Mouse (Mus musculus) heart, postnatal 0 days (tissue): ENCODE results near the gene Gm19345. TPM values are rescaled to one million over a fixed set of nuclear protein-coding genes. Genes with fewer than 3 reads are reported as not detected.
A peak's percentile ranks its signal among the peaks of the same experiment; 100 is the strongest.

ENCODE experiments used
- ATAC-seq: fragments of 200-750 bp; cut with Nextera tagmentation; 2 replicates; pipeline ENCODE4 v1.8.0; 2017; ENCODE audit warnings: low read depth, moderate number of reproducible peaks, moderate library complexity; ENCODE audit not compliant: insufficient read depth
- DNase-seq: peaks from one replicate; pipeline ENCODE4 v3.0.0-alpha.2; 2016; ENCODE audit warnings: low spot score
- H3K27ac ChIP-seq: fragments of 300-500 bp; sonication (generic); 2 replicates; pipeline ENCODE4 v1.5.1; 2014; ENCODE audit warnings: low read depth, mild to moderate bottlenecking
- H3K27me3 ChIP-seq: fragments of 300-500 bp; sonication (generic); 2 replicates; pipeline ENCODE4 v1.6.1; 2014; ENCODE audit warnings: low read length, mixed read lengths; ENCODE audit not compliant: control insufficient read depth, insufficient read depth
- H3K36me3 ChIP-seq: fragments of 300-500 bp; sonication (generic); replicated peaks from 2 replicates; pipeline ENCODE4 v1.6.1; 2014; ENCODE audit warnings: low read length, mixed read lengths; ENCODE audit not compliant: control insufficient read depth, insufficient read depth
- H3K4me1 ChIP-seq: fragments of 300-500 bp; sonication (generic); 2 replicates; pipeline ENCODE4 v1.6.1; 2014; ENCODE audit warnings: antibody characterized with exemption; ENCODE audit not compliant: control insufficient read depth, insufficient read depth
- H3K4me2 ChIP-seq: fragments of 300-500 bp; sonication (generic); 2 replicates; pipeline ENCODE4 v1.6.1; 2014; ENCODE audit warnings: low read depth, mild to moderate bottlenecking, low read length, moderate library complexity
- H3K4me3 ChIP-seq: fragments of 300-500 bp; sonication (generic); 2 replicates; pipeline ENCODE4 v1.5.1; 2014; ENCODE audit warnings: low read depth, low read length
- H3K9ac ChIP-seq: fragments of 300-500 bp; sonication (generic); replicated peaks from 2 replicates; pipeline ENCODE4 v1.6.1; 2014; ENCODE audit warnings: low read depth, low read length, mixed read lengths
- H3K9me3 ChIP-seq: fragments of 300-500 bp; sonication (generic); replicated peaks from 2 replicates; pipeline ENCODE4 v1.6.1; 2016; ENCODE audit warnings: low read length; ENCODE audit not compliant: control insufficient read depth
- CTCF ChIP-seq: IDR thresholded peaks from 2 replicates; pipeline ENCODE4 v1.5.1; 2016; ENCODE audit warnings: antibody characterized with exemption, control low read depth, low read depth
- EP300 ChIP-seq: IDR thresholded peaks from 2 replicates; pipeline ENCODE4 v1.6.1; 2016; ENCODE audit warnings: antibody characterized with exemption, low read depth
- WGBS: fragments of 180-500 bp; shearing (Covaris S2); extraction: QIAGEN DNeasy Blood & Tissue Kit; methylation state at CpG from one replicate; pipeline ENCODE4 v1.1.7; 2014; 5-methylcytosine and 5-hydroxymethylcytosine counted together
- polyA plus RNA-seq: library from polyadenylated mRNA; unstranded; fragments of >200 nt; fragmentation: Nextera tagmentation; extraction: Ambion mirVana; gene quantifications from 2 replicates; pipeline ENCODE4 v1.2.1, GENCODE M21; 2015
- total RNA-seq: library from RNA; depleted of rRNA; stranded (reverse); fragments of >200 nt; gene quantifications from 2 replicates; pipeline ENCODE4 v1.2.3, GENCODE M21; 2014; ENCODE audit warnings: low replicate concordance; rRNA removed

Gene Gm19345
- total and polyA plus RNA-seq, 2 experiments from 2014 or later: not detected

DNA sequence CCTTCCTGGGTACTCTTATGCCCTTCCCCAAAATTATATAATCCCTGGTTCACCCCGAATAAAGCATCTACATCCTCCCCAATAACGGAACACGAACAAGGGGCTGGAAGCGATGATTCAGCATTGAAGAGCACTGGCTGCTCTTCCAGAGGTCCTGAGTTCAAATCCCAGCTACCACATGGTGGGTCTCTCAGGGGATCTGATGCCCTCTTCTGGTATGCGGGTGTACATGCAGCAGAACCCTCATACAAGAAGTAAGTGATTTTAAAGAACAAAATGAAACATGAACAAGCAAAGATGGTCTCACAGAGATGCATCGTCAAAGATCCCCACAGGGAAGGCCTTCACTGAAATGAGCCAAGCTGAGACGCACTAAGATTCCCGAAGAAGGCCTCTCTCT lies 29.0 kb downstream of the Gm19345 start:
- no peaks in the 10 kb centered on the region for H3K4me1 ChIP-seq
- H3K4me3 ChIP-seq: no peak overlapping the region
- WGBS: 82% methylated on average over 8 of the region's 8 CpGs
- H3K9ac ChIP-seq: no peak overlapping the region
- H3K27ac ChIP-seq: no peak overlapping the region
- H3K9me3 ChIP-seq: no peaks in the 10 kb centered on the region
- no peaks in the 10 kb centered on the region for H3K27me3 ChIP-seq
- no peak for DNase-seq
- H3K36me3 ChIP-seq: no peaks in the 10 kb centered on the region
- TF ChIP-seq CTCF (no peak), EP300 (no peak)
- no peak for ATAC-seq
- H3K4me2 ChIP-seq: no peak overlapping the region

DNA sequence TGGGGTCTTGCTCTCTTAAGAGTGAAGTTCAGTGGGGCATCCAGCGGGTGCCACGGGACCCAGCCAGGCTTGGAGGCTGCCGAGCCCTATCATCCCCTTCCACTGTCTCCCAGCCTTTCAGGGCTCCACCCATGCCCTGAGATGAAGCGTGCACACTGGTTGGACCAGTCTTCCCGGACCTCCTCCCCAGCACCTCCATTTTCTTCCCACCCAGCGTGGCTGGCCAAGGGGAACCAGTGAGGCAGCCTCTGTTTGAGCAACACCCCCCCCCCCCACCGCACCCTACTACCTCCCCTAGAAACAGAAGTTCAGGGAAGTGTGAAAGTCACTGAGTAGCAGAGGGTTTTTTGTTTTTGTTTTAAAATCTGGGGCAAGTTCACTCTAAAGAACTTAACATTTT lies 36.0 kb downstream of the Gm19345 start, which contains the start of gene Ceacam19:
Ceacam19 (minus strand) TSS at position 117 of the 400 bp plus-strand sequence.
- DNase-seq (no peak), ATAC-seq (no peak)
- TF ChIP-seq CTCF (no peak), EP300 (no peak)
- H3K27ac ChIP-seq: no peak within 1 kb of the TSS
- H3K9me3 ChIP-seq: no peaks in the 10 kb centered on the region
- 61% methylated on average over 7 of the region's 7 CpGs for WGBS
- H3K4me1 ChIP-seq: no peaks in the 10 kb centered on the region
- no peaks in the 10 kb centered on the region for H3K27me3 ChIP-seq
- no peak within 1 kb of the TSS for H3K4me3 ChIP-seq
- H3K9ac ChIP-seq: no peak within 1 kb of the TSS
- H3K36me3 ChIP-seq: no peaks in the 10 kb centered on the region
- no peak within 1 kb of the TSS for H3K4me2 ChIP-seq

DNA sequence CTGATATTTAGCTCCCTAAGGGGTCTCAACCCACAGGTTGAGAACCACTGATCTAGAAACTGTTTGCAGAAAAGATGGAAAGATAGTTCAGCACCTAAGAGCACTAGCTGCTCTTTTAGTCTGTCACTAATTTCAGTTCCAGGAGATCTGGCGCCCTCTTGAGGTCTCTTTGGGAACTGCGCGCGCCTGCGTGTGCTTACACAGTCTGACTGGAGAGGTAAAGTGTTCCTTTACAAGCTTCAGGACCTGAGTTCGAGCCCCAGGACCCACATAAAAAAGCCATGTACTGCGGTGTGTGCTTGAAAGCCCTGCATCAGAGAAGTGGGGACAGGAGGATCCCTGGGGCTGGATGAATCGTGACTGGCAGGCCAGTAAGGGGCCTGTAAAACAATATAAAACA lies 38.1 kb downstream of the Gm19345 start:
- Histone ChIP-seq H3K4me2 (no peak overlapping the region), H3K9ac (no peak overlapping the region), H3K27me3 (no peaks in the 10 kb centered on the region), H3K4me1 (no peaks in the 10 kb centered on the region), H3K4me3 (no peak overlapping the region), H3K9me3 (no peaks in the 10 kb centered on the region), H3K27ac (no peak overlapping the region), H3K36me3 (no peaks in the 10 kb centered on the region)
- DNase-seq: no peak
- TF ChIP-seq CTCF (peak; percentile 56), EP300 (no peak)
- WGBS: 46% methylated on average over 8 of the region's 8 CpGs
- no peak for ATAC-seq

Other genes with a start within 250 kb of the Gm19345 start
- gene Clasrp, start 247.5 kb upstream of the Gm19345 start, total RNA-seq: 18.9 and 75.2 TPM in 2 replicates
- gene Clasrp, start 247.5 kb upstream of the Gm19345 start, polyA plus RNA-seq: 13.4 and 17.5 TPM in 2 replicates
- 9.0 and 11.7 TPM in 2 replicates for gene Relb, start 222.6 kb upstream of the Gm19345 start, total RNA-seq
- 6.5 and 7.2 TPM in 2 replicates for gene Relb, start 222.6 kb upstream of the Gm19345 start, polyA plus RNA-seq
- gene Clptm1, start 187.0 kb upstream of the Gm19345 start, total RNA-seq: 97.9 and 128 TPM in 2 replicates
- gene Clptm1, start 187.0 kb upstream of the Gm19345 start, polyA plus RNA-seq: 68.5 and 71.5 TPM in 2 replicates
- gene Apoc2, start 174.1 kb upstream of the Gm19345 start, total RNA-seq: not detected in 2 replicates
- 0.22 and 0.78 TPM in 2 replicates for gene Apoc2, start 174.1 kb upstream of the Gm19345 start, polyA plus RNA-seq
- 0.31 TPM in 1 of 2 replicates, not detected in the other for gene Gm44805, start 170.6 kb upstream of the Gm19345 start, total RNA-seq
- gene Gm44805, start 170.6 kb upstream of the Gm19345 start, polyA plus RNA-seq: not detected in 2 replicates
- not detected in 2 replicates for gene Apoc4, start 170.5 kb upstream of the Gm19345 start, total RNA-seq
- gene Apoc4, start 170.5 kb upstream of the Gm19345 start, polyA plus RNA-seq: 0.18 TPM in 2 replicates
- not detected in 2 replicates for gene Apoc1, start 159.3 kb upstream of the Gm19345 start, total RNA-seq
- gene Apoc1, start 159.3 kb upstream of the Gm19345 start, polyA plus RNA-seq: 8.2 and 10.8 TPM in 2 replicates
- 369 and 373 TPM in 2 replicates for gene Apoe, start 152.8 kb upstream of the Gm19345 start, total RNA-seq
- gene Apoe, start 152.8 kb upstream of the Gm19345 start, polyA plus RNA-seq: 471 and 552 TPM in 2 replicates
- 170 and 172 TPM in 2 replicates for gene Tomm40, start 136.6 kb upstream of the Gm19345 start, total RNA-seq
- 164 and 166 TPM in 2 replicates for gene Tomm40, start 136.6 kb upstream of the Gm19345 start, polyA plus RNA-seq
- 76.5 and 81.3 TPM in 2 replicates for gene Nectin2, start 101.5 kb upstream of the Gm19345 start, total RNA-seq
- gene Nectin2, start 101.5 kb upstream of the Gm19345 start, polyA plus RNA-seq: 43.6 and 44.8 TPM in 2 replicates
- gene Bcam, start 81.0 kb upstream of the Gm19345 start, total RNA-seq: 697 and 786 TPM in 2 replicates
- gene Bcam, start 81.0 kb upstream of the Gm19345 start, polyA plus RNA-seq: 293 and 303 TPM in 2 replicates
- gene Cblc, start 55.2 kb upstream of the Gm19345 start, total RNA-seq: 0.35 TPM in 1 of 2 replicates, not detected in the other
- gene Cblc, start 55.2 kb upstream of the Gm19345 start, polyA plus RNA-seq: 0.36 and 0.37 TPM in 2 replicates
- gene Bcl3, start 29.2 kb upstream of the Gm19345 start, total RNA-seq: 1.7 and 6.7 TPM in 2 replicates
- gene Bcl3, start 29.2 kb upstream of the Gm19345 start, polyA plus RNA-seq: 1.6 and 2.0 TPM in 2 replicates
- gene Ceacam16, start 9.3 kb downstream of the Gm19345 start, total RNA-seq: not detected in 2 replicates
- not detected in 2 replicates for gene Ceacam16, start 9.3 kb downstream of the Gm19345 start, polyA plus RNA-seq
- not detected in 2 replicates for gene Ceacam19, start 36.0 kb downstream of the Gm19345 start, total RNA-seq
- gene Ceacam19, start 36.0 kb downstream of the Gm19345 start, polyA plus RNA-seq: not detected in 2 replicates
- gene Pvr, start 69.2 kb downstream of the Gm19345 start, total RNA-seq: 25.8 and 26.1 TPM in 2 replicates
- gene Pvr, start 69.2 kb downstream of the Gm19345 start, polyA plus RNA-seq: 11.3 and 11.6 TPM in 2 replicates
- 3.9 and 12.4 TPM in 2 replicates for gene Igsf23, start 98.8 kb downstream of the Gm19345 start, total RNA-seq
- 3.6 and 4.1 TPM in 2 replicates for gene Igsf23, start 98.8 kb downstream of the Gm19345 start, polyA plus RNA-seq
- gene Ceacam20, start 113.4 kb downstream of the Gm19345 start, total RNA-seq: not detected in 2 replicates
- gene Ceacam20, start 113.4 kb downstream of the Gm19345 start, polyA plus RNA-seq: not detected in 2 replicates
- gene Nlrp9b, start 139.5 kb downstream of the Gm19345 start, total RNA-seq: not detected in 2 replicates
- not detected in 2 replicates for gene Nlrp9b, start 139.5 kb downstream of the Gm19345 start, polyA plus RNA-seq
- not detected in 2 replicates for gene Vmn1r91, start 247.7 kb downstream of the Gm19345 start, total RNA-seq
- not detected in 2 replicates for gene Vmn1r91, start 247.7 kb downstream of the Gm19345 start, polyA plus RNA-seq